Mouse (Mus musculus) lung, postnatal 4 days (tissue): ENCODE data around the gene Cd276.

ENCODE experiments used
- DNase-seq, 2 experiments: peaks; one replicate each; pipeline ENCODE4 v3.0.0; 2021

Gene Cd276

DNA sequence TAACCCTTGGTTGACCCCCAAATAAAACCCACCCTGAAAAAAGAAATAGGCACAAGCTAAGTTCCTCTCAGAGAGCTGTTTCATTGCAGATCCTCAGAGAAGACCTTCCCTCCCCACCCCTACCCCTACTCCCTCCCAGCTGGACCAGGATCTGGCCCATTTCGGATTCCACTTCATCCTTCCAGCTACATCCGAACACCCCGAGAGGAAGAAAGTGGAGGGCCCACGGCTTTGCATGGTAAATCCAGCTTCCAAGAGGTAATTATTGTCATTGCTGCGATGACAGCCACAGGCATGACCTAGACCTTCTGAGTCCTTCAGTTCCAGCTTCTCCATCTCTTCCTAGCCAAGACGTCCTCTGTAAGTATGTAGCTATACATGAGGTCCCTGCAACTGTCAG is 4.3 kb downstream of the Cd276 start:
- DNase-seq: no peak

DNA sequence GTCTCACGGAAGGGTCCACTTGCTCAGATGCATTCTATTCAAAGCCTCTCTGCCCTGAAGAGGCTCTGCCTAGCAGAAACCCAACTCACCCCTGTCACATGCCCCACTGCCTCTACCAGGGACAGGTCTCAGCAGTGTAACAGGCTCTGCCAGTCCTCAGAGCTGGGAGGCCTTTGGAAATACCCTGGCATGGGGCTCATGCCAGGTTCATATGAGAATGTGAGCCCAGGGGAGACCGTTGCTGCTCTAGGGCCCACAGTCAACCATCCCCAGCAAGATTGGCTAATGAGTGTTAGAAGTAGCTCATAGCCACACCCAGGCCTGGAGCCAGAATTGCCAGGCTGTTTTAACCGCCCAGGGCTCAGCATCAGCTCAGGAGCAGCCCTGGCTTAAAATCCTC is 5.5 kb downstream of the Cd276 start:
- no peak for DNase-seq

DNA sequence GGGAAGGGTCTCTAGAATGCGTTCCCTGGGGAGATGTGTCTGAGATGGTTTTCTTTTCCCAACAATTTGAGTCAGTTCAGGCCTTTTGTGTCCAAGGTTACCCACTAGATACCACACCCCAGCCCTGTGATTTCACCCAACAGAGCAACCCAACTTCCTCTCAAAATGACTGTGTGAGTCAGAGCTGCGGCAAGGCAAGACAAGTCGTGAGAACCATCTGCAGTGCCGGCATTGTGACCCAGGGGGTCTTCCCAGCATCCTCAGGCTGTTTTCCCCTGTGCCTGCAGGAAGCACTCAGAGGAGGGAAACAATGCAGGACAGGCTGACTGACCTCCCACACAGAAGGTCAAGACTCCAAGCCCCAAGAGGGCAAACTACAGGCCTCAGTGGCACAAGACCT is 6.3 kb downstream of the Cd276 start:
- DNase-seq: no peak

DNA sequence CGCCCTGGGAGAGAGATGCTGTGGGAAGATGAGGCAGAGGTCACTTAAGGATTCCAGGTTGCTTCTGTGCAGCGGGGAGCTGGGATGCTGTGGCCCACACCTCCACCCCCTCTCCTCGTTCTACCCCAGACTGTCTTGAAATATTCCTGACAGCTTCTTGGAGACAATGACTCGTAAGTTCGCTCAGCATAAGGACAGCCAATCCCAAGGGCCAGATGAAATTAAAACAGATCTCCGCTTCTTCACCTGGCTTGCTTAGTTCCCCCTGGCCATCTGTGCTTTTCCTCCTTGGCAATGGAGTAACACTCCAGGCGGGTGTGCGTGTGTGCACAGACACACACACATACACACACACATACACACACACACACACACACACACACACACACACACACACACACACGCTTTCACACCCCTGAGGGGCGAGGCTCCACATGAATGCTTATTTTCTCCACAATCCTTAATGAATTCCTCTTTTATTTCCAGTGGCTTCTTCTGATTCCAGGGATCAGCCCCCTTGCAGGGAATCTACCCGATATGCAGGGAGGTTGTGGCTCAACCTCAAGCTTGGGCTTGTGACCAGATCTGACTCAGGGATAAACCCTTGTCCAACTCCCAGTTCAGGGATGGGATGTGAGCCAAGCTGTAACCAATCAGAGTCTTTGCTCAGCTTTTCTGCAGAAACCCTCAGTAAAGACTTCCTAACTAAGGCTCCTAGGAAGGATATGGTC is 8.4 kb downstream of the Cd276 start:
- DNase-seq: no peak

DNA sequence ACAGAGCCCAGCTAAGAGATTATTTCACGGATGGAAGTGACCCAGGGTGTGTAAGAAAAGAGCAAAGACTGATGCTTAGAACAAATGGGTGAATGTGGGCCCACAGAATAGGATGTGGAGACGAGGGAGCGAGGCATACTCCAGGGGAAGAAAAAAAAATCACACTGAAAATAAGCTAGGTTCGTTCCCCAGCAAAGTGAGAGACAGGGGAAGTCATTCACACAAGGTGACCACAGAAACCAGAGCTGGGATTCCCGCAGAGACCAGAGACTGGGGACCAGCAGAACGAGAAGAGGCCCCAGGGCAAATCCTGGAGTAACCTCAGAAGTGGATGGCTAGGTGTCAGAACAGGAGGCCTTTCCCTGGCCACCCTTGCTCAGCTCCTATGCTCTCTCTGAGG is 9.8 kb downstream of the Cd276 start:
- DNase-seq: no peak

DNA sequence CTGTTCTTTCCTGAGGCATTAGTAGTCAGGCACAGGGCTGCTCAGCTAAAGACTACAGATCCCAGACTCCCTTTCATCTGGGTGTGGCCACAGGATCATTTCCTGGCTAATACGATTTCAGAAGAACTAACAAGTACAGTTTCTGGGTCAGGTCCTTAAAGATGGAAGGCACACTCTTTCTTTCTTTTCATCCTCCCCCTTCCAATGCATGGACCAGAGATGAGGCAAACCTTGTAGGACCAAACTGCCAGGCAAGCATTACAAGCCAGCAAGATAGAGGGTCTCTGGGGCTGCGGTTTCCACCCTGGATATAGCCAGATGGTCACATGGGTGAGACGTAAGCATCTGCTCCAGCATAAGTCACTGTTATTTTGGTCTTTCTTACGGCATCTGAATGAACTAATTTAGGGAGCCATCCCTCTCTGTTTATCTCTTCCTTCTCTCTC is 10.3 kb downstream of the Cd276 start:
- DNase-seq: no peak

DNA sequence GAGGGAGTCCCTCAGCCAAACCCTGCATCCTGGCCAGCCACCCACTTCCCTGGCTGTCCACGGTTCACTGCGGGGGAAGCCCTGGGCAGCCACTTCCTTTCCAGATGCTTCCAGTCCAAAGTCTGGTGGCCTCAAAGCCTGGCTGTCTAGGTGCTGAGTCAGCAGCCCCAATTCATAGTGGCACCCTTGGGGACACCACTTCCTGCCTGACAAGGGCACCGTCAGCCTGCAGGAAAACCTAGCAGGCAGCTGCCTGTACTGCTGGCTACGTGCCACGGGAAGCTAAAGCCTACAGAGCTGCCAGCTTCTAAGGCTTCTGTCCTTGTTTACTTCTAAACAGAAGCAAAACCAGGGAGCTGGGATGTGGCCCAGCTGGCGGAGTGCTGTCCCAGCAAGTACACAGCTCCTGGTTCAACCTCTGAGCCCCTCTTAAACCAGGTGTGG is 13.3 kb downstream of the Cd276 start:
- peak; percentile 82 to 92 for DNase-seq

DNA sequence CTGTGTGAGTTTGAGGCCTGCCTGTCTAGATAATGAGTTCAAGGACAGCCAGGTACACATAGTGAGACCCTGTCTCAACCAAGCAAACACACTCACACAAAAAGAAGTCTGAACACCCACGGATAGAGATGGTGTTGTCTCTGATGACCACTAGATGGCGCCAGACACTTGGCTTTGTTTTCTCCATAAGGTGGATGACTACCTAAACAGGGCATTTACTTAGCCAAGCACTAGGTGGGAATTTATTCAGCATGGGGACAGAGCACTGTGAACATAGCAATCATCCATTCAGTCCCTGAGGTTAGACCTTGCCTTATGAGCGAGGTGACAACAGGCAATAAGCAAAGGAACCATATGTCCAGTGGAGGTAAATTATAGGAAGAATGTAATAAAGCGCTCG is 15.4 kb downstream of the Cd276 start:
- DNase-seq: peak in 1 of 2 experiments; percentile 64

DNA sequence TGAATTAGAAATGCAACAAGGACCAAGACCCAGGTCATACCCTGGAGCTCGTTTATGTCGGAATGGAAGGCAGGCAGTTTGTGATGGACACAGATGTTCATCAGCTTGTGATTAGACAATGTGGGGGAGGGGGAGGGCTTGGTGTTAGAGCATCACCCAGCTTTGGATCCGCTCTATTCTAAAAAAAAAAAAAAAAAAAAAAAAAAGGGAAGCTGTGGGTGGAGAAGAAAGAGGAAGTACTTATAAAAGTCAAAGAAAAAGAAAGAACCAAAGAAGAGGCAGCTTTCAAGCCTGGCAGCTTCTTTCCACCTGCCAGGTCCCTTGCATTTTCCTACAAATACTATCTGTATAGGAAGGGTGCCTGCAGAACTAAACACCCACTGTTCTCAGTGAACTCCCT is 17.5 kb downstream of the Cd276 start:
- DNase-seq: no peak

DNA sequence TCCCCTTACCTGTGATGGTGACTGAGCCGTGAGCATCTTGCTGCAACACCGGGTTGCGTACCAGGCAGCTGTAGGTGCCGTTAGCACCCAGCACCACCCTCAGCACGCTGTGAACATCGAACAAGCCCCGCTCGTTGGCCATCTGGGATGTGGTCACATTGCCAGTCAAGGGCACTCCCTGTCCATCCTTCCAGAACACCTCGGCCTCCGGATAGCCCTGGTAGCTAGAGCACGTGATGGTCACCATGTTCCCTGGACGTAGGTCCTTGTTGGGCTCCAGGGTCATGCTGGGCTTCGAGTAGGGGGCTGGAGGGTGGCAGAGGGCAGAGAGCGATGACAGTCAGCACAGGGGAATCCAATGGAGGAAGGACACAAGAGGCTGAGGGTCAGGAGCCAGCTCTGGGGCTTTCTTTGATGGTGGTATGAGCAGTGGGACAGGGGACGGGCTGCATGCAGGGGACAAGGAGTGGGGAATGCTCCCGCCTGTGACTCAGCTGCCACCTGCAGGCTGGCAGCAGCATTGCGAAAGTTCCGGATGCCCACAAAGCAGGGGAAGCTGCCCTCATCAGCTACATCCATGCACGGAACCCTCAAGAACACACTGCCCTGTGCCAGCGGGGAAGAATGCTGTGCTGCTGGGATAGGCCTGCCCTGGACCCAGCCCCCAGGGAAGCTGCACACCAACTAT is 19.6 kb downstream of the Cd276 start:
- DNase-seq: peak; percentile 41 to 44

DNA sequence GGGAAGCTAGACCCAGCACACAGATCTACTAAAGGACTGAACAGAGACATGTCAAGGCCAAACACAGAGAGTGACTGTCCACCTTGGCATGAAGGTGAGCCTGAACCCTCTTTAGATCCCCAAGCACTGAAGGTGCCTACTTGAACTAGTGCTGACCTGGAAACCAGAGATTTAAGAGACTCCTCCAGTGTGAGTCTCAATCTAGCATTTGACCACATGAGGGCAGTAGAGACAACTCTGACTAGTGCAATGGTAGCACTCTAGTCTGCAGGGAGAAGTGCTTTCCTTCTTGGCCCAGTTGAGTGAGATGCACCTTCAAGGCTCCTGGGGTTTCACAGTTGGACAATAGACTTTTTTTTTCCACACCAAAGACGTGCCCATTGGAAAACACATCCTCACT is 20.5 kb downstream of the Cd276 start:
- peak in 1 of 2 experiments; percentile 59 for DNase-seq

DNA sequence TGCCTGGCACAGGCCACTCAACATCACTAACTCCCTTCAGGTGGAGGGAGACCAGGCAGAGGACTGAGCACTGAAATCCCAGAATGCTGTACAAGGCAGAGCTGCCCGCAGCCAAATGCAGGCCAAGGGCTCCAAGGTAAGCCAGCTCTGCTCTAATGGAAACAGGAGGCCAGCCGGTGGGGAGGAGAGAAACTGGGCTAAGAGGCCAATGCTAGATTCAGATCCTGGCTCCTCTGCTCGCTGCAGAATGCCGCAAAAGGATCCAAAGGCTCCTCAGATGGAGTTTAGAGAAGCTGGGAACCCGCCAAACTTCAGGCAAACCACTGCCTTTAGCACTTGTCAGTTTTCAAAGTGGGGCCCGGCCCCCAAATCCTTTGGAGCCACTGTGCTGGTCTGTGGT is 21.9 kb downstream of the Cd276 start:
- no peak for DNase-seq

DNA sequence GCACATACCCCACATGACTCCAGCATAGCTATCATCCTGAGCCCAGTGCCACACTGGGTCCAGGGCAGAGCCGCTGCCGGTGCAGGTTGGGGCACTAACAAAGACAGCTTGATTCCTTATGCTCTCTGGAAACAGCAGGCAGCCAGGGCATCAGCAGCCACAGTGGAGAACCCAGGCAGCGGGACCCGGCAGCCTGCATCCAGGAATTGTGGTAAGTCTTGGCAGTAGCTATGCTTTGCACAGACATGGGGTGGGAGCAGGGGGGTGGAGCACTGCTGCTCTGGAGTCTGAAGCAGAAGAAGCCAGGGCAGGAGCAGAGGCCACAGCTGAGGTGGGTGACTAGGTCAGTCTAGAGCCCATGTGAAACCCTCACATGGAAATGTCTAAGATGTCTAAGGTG is 23.0 kb downstream of the Cd276 start:
- DNase-seq: no peak

DNA sequence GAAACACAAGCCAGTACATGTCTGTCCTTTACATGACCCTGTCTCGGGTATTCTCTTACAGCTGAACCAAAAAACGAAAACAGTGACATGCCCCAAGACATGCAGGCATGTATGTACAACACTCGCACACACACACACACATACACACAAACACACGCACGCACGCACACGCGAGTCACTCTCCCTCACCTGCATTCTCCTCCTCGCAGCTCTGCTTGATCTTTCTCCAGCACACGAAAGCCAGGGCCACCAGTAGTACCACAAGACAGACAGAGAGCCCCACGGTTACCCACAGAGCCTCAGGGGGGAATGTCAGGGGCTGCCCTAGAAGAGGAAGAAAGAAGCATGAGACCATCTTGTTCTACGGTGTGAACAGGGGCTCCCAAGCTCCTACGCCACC is 24.8 kb downstream of the Cd276 start:
- DNase-seq: no peak

DNA sequence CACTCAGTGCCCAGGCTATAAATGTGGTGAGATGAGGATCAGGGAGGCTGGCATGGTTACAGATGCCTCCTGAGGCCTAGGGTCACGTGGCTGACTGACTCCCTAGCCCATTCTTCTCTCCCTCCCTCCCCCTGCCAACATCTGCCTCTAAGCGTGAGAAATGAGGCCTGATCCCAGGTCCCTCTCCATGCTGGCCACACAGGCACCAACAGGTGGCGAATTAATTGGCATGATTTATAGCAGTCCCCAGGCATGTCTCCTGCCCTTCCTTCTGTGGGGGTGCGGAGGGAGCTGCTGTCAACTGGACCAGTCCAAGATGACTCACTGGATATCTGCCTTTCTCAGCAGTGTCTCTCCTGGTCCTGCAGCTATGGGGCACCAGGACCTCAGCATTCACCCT is 27.4 kb downstream of the Cd276 start:
- no peak for DNase-seq

DNA sequence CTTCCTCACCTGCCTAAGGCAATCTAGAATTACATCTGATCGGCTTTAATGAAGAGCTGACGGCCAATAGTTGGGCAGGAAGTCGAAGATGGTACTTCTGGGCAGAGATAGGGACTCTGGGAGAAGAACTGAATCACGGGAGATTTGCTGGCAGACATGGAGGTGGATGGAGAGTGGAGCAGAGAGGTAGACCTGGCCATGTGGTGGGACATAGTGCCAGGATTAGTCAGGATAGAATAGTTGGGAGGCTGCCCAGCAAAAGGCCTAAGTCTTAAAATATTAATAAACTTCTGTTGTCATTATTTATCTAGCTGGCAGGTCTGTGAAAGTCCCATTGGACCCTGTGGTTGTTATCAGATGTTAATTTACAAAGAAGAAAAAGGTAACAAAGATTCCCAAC is 30.1 kb downstream of the Cd276 start:
- DNase-seq: no peak

DNA sequence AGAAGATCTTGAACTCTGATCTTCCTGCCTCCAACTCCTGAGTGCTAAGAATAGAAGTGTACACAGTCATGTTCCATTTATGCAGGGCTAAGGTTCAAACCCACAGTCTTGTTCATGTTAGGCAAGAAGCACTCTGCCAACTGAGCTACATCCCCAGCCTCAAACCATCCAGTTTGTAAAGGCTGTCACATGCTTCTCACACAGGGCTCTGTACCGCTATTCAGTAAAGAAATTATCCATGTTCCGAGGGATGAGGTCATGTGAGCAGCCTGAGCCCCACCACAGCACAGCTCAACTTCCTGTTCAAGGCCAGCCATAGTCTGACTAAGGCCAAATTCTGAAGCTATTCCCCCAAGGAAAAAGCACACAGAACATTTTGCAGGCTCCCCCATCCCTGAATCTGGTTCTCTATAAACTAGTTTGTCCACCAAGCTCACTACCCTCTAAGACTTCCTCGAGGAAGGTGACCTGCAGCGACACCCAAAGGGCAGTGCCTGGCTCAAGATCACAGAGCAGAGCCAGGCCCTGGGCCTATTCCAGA is 33.3 kb downstream of the Cd276 start:
- DNase-seq: no peak

DNA sequence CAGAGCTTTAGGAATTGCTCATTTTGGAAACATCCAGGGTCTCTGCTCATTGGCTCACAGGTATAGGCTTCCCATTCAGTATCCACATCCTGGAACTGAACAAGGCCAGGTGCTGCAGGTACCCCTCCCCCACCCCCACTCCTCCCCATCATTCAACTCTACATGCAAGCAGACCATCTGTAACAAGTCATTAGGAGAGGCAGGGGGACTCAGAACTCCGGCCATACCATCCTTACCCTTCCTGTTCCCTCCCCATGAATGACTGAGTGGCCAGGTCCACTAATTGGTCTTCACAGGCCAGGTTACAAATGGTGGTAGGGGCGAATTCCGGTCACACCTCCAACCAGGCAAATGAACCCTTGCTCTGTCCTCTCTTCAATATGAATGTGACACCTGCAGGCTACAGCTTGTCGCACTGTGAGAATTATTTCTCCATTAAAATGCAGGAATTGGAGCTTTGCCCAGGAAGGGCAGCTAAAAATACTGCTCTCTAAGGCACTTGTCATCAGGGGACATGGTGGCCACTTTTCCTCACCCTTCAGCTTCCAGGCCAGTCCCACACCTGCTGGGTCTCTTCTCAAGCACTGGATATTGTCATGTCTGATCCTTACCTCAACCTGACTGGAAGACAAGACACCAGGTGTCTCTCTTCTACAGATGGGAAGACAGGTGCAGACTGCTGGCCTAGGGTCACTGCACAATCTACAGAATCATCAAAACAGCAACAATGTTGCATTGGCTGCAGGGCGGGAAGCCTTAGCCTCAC is 34.2 kb downstream of the Cd276 start:
- no peak for DNase-seq

DNA sequence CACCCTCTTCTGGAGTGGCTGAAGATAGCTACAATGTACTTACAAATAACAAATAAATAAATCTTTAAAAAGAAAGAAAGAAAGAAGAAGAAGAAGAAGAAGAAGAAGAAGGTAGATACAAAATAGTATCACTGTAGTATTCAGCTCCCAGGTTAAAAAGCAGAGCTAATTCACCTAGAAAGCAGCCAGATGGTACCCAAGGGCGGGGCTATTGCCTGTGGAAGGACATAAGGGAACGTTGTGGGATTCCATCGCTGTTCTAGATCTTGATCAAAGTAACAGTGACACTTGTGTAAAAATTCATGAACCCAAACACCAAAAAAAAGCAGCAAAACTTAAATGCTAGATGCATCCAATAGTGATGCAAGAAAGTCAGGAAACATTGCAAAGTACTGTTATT is 35.3 kb downstream of the Cd276 start:
- no peak for DNase-seq

DNA sequence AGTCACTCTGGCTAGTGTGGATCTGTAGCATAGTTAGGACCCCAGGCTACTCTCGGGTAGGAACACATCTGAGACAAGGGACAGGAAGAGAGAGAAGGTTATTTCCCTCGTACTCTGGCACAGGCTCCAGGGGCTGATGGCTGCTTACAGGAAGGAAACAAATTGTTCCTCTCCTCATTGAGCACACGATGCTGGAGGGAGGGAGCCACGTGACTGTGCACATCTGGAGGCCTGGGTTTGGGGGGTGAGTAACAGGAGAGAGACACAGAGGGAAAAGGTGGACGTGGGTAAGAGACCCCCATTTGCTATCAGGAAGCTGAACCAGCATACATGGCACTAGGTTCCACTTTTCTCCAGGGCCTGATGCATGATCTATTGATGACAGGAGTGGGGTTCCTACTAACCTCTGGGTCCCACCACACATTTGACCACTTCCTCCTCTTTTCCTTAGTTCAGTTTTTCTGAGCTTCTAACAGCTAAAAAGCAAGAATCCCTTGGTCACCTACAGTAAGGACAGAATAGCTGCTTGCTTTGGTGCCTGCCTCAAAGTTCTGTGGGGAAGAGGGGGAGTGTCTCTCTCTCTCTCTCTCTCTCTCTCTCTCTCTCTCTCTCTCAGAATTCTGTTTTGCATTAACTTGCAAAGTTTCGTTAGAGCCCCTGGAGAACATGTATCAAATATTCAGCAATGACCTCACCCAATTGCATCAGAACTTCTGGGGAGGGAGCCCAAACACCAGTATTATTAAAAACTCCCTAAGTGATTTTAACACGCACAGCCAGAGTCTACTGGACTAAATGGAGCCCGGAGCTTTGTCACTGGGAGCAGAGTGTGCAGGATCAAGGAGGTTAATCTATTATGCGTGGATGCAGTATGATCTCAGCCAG is 37.1 kb downstream of the Cd276 start:
- no peak for DNase-seq

DNA sequence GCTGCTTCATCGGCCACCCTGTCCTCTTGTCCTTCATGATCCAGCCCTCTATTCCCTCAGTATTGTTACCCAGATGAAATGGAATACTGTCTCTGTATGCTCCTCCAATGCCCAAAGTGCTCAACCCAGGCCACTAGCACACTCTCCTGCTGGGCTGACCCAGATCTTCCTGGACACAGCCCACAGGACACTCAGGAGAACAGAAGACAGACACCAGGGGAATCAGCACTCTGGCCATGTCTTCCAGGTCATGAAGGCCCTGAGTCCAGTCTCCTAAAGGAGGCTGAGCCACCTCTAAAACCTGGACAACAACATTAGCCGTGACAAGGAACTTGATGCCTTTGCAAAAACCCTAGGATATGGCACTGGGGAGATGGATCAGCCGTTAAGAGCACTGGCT is 38.8 kb downstream of the Cd276 start:
- DNase-seq: no peak

DNA sequence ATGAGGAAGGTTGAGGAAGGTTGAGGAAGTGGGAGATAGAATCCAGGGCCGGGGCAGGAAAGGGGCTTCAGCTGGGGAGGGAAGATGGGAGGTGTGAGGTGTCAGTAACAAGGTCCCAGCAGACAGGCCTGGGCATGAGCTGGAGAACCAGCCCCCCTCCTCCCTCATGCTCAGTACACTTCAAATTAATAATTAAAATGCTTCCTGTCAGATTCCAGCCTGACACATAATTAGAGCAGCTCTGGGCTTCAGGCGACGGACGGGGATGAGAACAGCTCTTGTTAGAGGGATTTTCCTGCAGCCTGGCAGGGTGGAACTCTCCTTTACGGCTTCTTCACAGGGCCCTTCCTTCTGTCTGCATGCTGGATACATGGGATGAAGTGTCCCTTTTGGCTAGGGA is 41.5 kb downstream of the Cd276 start:
- no peak for DNase-seq

DNA sequence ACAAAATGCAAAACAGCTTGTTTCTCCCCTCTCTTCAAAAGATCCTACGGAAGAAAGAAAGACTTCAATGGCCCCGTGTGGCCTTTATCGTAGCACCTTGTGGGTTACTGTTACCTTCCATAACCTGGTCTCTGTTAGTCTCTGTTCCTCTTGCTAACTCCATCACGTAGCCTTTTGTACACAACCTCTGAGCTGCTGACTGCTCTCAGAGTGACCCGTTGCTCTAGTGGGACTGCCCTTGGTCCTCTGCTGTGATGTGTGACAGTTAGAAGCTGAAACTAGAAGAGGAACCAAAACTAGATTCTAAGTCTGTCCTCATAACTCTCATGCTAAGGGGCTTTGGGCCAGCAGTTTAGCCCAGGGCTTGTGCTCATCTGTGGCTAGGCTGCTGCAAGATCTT is 44.8 kb downstream of the Cd276 start:
- no peak for DNase-seq
